Mouse (Mus musculus): ENCODE measurements around the gene N6amt1.

The N6amt1 gene

DNA sequence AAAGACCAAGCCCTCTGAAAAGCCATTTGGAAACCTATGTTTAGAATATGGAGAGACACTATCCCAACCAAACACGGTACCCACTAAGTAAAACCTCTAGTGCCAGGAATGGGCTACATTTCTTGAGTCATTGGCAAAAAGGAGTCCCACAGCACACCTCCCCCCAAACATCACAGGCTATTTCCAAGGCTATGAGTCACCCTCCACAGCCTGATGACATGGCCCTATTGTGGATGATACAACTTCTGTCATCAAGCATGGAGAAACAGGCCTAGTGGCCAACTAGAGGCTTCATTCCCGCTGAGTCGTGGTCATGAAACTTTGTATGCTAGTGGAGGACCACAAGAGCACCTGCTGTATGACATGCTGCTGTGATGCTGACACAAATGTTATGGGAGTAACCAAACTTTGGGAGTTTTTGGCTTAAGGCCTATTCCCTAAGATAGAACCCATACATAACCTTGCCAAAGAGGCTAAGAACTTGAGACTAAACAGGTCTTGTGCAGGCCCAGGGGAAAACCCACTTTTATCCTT lies 33.5 kb downstream of the N6amt1 start:
- DNase-seq = no peak

GRCm38 (mm10) chr16:87393813-87394548 lies 40.0 kb downstream of the N6amt1 start:
- peak; percentile 57 for DNase-seq

GRCm38 (mm10) chr16:87405001-87405400 lies 51.0 kb downstream of the N6amt1 start:
- DNase-seq = peak; percentile 15
